ENCODE assay signal across 19 mouse cellular contexts in genomic region chr5:108701341-108702021, GRCm38 (mm10). TPM values are rescaled to one million over a fixed set of nuclear protein-coding genes. Genes with fewer than 3 reads are reported as not detected.
DNase-seq lines count a peak whose midpoint lies in the region; ATAC-seq and TF ChIP-seq lines count a peak whose summit lies in the region.
"Had no signal": no experiment of that assay in that cellular context is flagged by ENCODE, and none has a peak within 500 bp of the region (broad histone marks: within the 10 kb centered on the region; RNA-seq: fewer than 3 reads in every experiment).

No protein-coding gene starts in this region.

- H3K9me3 ChIP-seq in embryonic facial prominence, embryonic 14.5 days (ENCODE audit: control insufficient read depth, low read length) = no peaks in the 10 kb centered on the region
- no peaks in the 10 kb centered on the region for H3K9me3 ChIP-seq in embryonic facial prominence, embryonic 10.5 days
- no peaks in the 10 kb centered on the region for H3K9me3 ChIP-seq in heart, embryonic 13.5 days
- H3K9me3 ChIP-seq in liver, embryonic 13.5 days (replicated peaks) = no peaks in the 10 kb centered on the region
- H3K9me3 ChIP-seq in liver, embryonic 11.5 days (ENCODE audit: control insufficient read depth, low read length) = no peaks in the 10 kb centered on the region
- H3K9me3 ChIP-seq in limb, embryonic 12.5 days = no peaks in the 10 kb centered on the region
- H3K9me3 ChIP-seq: forebrain, embryonic 13.5 days; lung, embryonic 15.5 days; midbrain, embryonic 13.5 days had no signal

- H3K4me2 ChIP-seq in embryonic facial prominence, embryonic 14.5 days (ENCODE audit: low read depth, low read length) = no peak overlapping the region
- H3K4me2 ChIP-seq in heart, embryonic 13.5 days = no peak overlapping the region
- no peak overlapping the region for H3K4me2 ChIP-seq in liver, embryonic 13.5 days
- H3K4me2 ChIP-seq in liver, embryonic 11.5 days = no peak overlapping the region
- 0 out of 2 replicates have a peak overlapping the region, but pooled peaks have one; percentile 42 for H3K4me2 ChIP-seq in limb, embryonic 12.5 days
- H3K4me2 ChIP-seq: forebrain, embryonic 13.5 days; lung, embryonic 15.5 days; midbrain, embryonic 13.5 days had no signal

- peak overlapping the region; percentile 2; the same call in 1 of the 2 replicates for H3K27ac ChIP-seq in embryonic facial prominence, embryonic 14.5 days (replicated peaks; ENCODE audit: low read depth, low read length)
- no peak overlapping the region for H3K27ac ChIP-seq in embryonic facial prominence, embryonic 10.5 days (replicated peaks)
- peak overlapping the region; percentile 77 for H3K27ac ChIP-seq in heart, embryonic 13.5 days (replicated peaks)
- no peak overlapping the region for H3K27ac ChIP-seq in heart, adult 2 months
- peak overlapping the region; percentile 22; the same call in 1 of the 2 replicates for H3K27ac ChIP-seq in liver, embryonic 13.5 days
- H3K27ac ChIP-seq in liver, embryonic 11.5 days (ENCODE audit: low read depth, low read length) = no peak overlapping the region
- peak overlapping the region; percentile 94 for H3K27ac ChIP-seq in limb, embryonic 12.5 days
- H3K27ac ChIP-seq in layer of hippocampus, adult 2 months = no peak overlapping the region
- H3K27ac ChIP-seq: forebrain, embryonic 13.5 days; midbrain, embryonic 13.5 days had no signal

- TF ChIP-seq POLR2A in heart, adult 2 months (IDR thresholded peaks at IDR 0.05; ENCODE audit: insufficient read depth, low read depth, low read length) = no peak

- H3K27me3 ChIP-seq in embryonic facial prominence, embryonic 14.5 days (replicated peaks; ENCODE audit: control insufficient read depth, insufficient read depth, low read length) = no peaks in the 10 kb centered on the region
- no peaks in the 10 kb centered on the region for H3K27me3 ChIP-seq in embryonic facial prominence, embryonic 10.5 days (replicated peaks; ENCODE audit: low read depth, poor library complexity, severe bottlenecking)
- H3K27me3 ChIP-seq in heart, embryonic 13.5 days (replicated peaks) = no peaks in the 10 kb centered on the region
- H3K27me3 ChIP-seq in heart, adult 2 months (ENCODE audit: control insufficient read depth, insufficient read depth, low read length) = no peaks in the 10 kb centered on the region
- no peaks in the 10 kb centered on the region for H3K27me3 ChIP-seq in liver, embryonic 13.5 days
- no peaks in the 10 kb centered on the region for H3K27me3 ChIP-seq in liver, embryonic 11.5 days (replicated peaks; ENCODE audit: control insufficient read depth, insufficient read depth, low read length)
- H3K27me3 ChIP-seq in limb, embryonic 12.5 days = no peaks in the 10 kb centered on the region
- H3K27me3 ChIP-seq: forebrain, embryonic 13.5 days; lung, embryonic 15.5 days; midbrain, embryonic 13.5 days had no signal

- no peak for ATAC-seq in embryonic facial prominence, embryonic 14.5 days (ENCODE audit: low read depth)
- ATAC-seq in heart, embryonic 13.5 days (ENCODE audit: extremely low read depth, insufficient number of reproducible peaks, low FRiP score, low TSS enrichment) = no peak
- no peak for ATAC-seq in liver, embryonic 13.5 days (ENCODE audit: low read depth)
- no peak for ATAC-seq in liver, embryonic 11.5 days (replicated peaks; ENCODE audit: low FRiP score)
- ATAC-seq in limb, embryonic 12.5 days (ENCODE audit: insufficient number of reproducible peaks, insufficient read depth, low FRiP score, low TSS enrichment, low read depth) = no peak
- ATAC-seq: forebrain, embryonic 13.5 days; inflammation-experienced regulatory T-cells, adult 6 months; midbrain, embryonic 13.5 days had no signal

- H3K4me1 ChIP-seq in embryonic facial prominence, embryonic 14.5 days (ENCODE audit: control insufficient read depth, insufficient read depth, low read length) = peaks cover 13% of the 10 kb centered on the region
- H3K4me1 ChIP-seq in embryonic facial prominence, embryonic 10.5 days = peaks cover 70% of the 10 kb centered on the region
- peaks cover 67% of the 10 kb centered on the region for H3K4me1 ChIP-seq in heart, embryonic 13.5 days
- no peaks in the 10 kb centered on the region; the same call in 1 of the 2 replicates for H3K4me1 ChIP-seq in heart, adult 2 months (ENCODE audit: control insufficient read depth, insufficient read depth, low read length)
- H3K4me1 ChIP-seq in liver, embryonic 13.5 days (replicated peaks) = peaks cover 75% of the 10 kb centered on the region
- peaks cover 17% of the 10 kb centered on the region for H3K4me1 ChIP-seq in liver, embryonic 11.5 days (replicated peaks; ENCODE audit: control insufficient read depth, insufficient read depth, low read length)
- peaks cover 71% of the 10 kb centered on the region for H3K4me1 ChIP-seq in limb, embryonic 12.5 days (replicated peaks)

- no peak overlapping the region; the same call in 1 of the 2 replicates for H3K9ac ChIP-seq in embryonic facial prominence, embryonic 14.5 days (ENCODE audit: low read depth, low read length)
- H3K9ac ChIP-seq in heart, embryonic 13.5 days = peak overlapping the region; percentile 37; the same call in 1 of the 2 replicates
- H3K9ac ChIP-seq in heart, adult 2 months (ENCODE audit: low read depth, low read length) = no peak overlapping the region
- 0 out of 2 replicates have a peak overlapping the region, but pooled peaks have one; percentile 15 for H3K9ac ChIP-seq in liver, embryonic 13.5 days
- H3K9ac ChIP-seq in liver, embryonic 11.5 days (ENCODE audit: low read depth, low read length) = no peak overlapping the region
- H3K9ac ChIP-seq in limb, embryonic 12.5 days (replicated peaks) = no peak overlapping the region
- H3K9ac ChIP-seq: forebrain, embryonic 13.5 days; lung, embryonic 15.5 days; midbrain, embryonic 13.5 days had no signal

- 67% methylated on average over 10 of the region's 10 CpGs for WGBS in embryonic facial prominence, embryonic 14.5 days
- 73% methylated on average over 10 of the region's 10 CpGs for WGBS in embryonic facial prominence, embryonic 10.5 days
- WGBS in heart, embryonic 13.5 days = 63% methylated on average over 10 of the region's 10 CpGs
- WGBS in heart, adult 2 months = 79% methylated on average over 10 of the region's 10 CpGs
- 77% methylated on average over 10 of the region's 10 CpGs for WGBS in liver, embryonic 13.5 days (ENCODE audit: insufficient replicate concordance)
- WGBS in liver, embryonic 11.5 days = 83% methylated on average over 10 of the region's 10 CpGs
- 82% methylated on average over 10 of the region's 10 CpGs for WGBS in limb, embryonic 12.5 days

- no peak for TF ChIP-seq CTCF in heart, adult 2 months (IDR thresholded peaks at IDR 0.05)
- no peak for TF ChIP-seq CTCF in layer of hippocampus, adult 2 months (conservative IDR thresholded peaks at IDR 0.05)

- H3K36me3 ChIP-seq in embryonic facial prominence, embryonic 14.5 days (ENCODE audit: control insufficient read depth, insufficient read depth, low read length) = peaks cover 28% of the 10 kb centered on the region
- peaks cover 68% of the 10 kb centered on the region for H3K36me3 ChIP-seq in embryonic facial prominence, embryonic 10.5 days (replicated peaks)
- peaks cover 41% of the 10 kb centered on the region for H3K36me3 ChIP-seq in heart, embryonic 13.5 days
- H3K36me3 ChIP-seq in heart, adult 2 months (ENCODE audit: control insufficient read depth, insufficient read depth, low read length) = no peaks in the 10 kb centered on the region
- peaks cover 27% of the 10 kb centered on the region for H3K36me3 ChIP-seq in liver, embryonic 13.5 days
- peaks cover 5% of the 10 kb centered on the region for H3K36me3 ChIP-seq in liver, embryonic 11.5 days (ENCODE audit: control insufficient read depth, insufficient read depth, low read length)
- H3K36me3 ChIP-seq in limb, embryonic 12.5 days = peaks cover 66% of the 10 kb centered on the region

- DNase-seq in embryonic facial prominence, embryonic 14.5 days (ENCODE audit: low spot score) = no peak
- no peak for DNase-seq in embryonic facial prominence, embryonic 10.5 days (ENCODE audit: low spot score)
- no peak for DNase-seq in heart, adult 2 months
- DNase-seq in liver, embryonic 13.5 days = no peak
- DNase-seq in liver, embryonic 11.5 days (ENCODE audit: low spot score) = no peak
- DNase-seq in layer of hippocampus, adult 2 months (ENCODE audit: low spot score in 2 of 2) = no peak
- DNase-seq: adrenal gland, adult 2 months; cerebellum, adult 2 months; gastrocnemius, postnatal 14 days; kidney, postnatal 36 days; liver; right cerebral cortex, postnatal 25 days; thymus, adult 2 months had no signal

- TF ChIP-seq EP300 in heart, adult 2 months (IDR thresholded peaks at IDR 0.05; ENCODE audit: insufficient read depth, low read depth, low read length) = no peak

- H3K79me2 ChIP-seq in heart, adult 2 months (replicated peaks; ENCODE audit: control insufficient read depth, insufficient read depth, low read length) = no peaks in the 10 kb centered on the region

- H3K4me3 ChIP-seq in embryonic facial prominence, embryonic 14.5 days (ENCODE audit: low read depth, low read length) = no peak overlapping the region
- H3K4me3 ChIP-seq in embryonic facial prominence, embryonic 10.5 days = no peak overlapping the region
- no peak overlapping the region for H3K4me3 ChIP-seq in heart, embryonic 13.5 days
- no peak overlapping the region for H3K4me3 ChIP-seq in heart, adult 2 months
- no peak overlapping the region for H3K4me3 ChIP-seq in liver, embryonic 13.5 days (replicated peaks)
- no peak overlapping the region for H3K4me3 ChIP-seq in liver, embryonic 11.5 days (ENCODE audit: low read depth, low read length)
- no peak overlapping the region for H3K4me3 ChIP-seq in limb, embryonic 12.5 days (replicated peaks)
- no peak overlapping the region for H3K4me3 ChIP-seq in layer of hippocampus, adult 2 months
- H3K4me3 ChIP-seq: forebrain, embryonic 13.5 days; lung, embryonic 15.5 days; midbrain, embryonic 13.5 days had no signal

- intact Hi-C loops in heart, adult 2 months (cut with DNase I) = no loop called here

RNA-seq across cellular contexts. Expression of gene Fgfrl1, which starts 9.3 kb away (rescaled TPM):
- 42.3 and 45.1 TPM in 2 replicates for polyA plus RNA-seq in embryonic facial prominence, embryonic 14.5 days (2014; fragmentation: Nextera tagmentation; extraction: Ambion mirVana)
- 28.9 and 34.0 TPM in 2 replicates for polyA plus RNA-seq in embryonic facial prominence, embryonic 10.5 days (2016; fragmentation: Nextera tagmentation; extraction: Ambion mirVana)
- polyA plus RNA-seq in heart, embryonic 13.5 days (2015; fragmentation: Nextera tagmentation; extraction: Ambion mirVana) = 13.0 and 19.3 TPM in 2 replicates
- total RNA-seq in heart, adult 2 months (2021) = 10 to 100 TPM; 17.6 to 21.6 TPM
- polyA plus RNA-seq in heart, adult 2 months (2012; rRNA removed) = 33.5 and 36.5 TPM in 2 replicates
- 7.5 and 8.8 TPM in 2 replicates for polyA plus RNA-seq in liver, embryonic 13.5 days (2015; fragmentation: Nextera tagmentation; extraction: Ambion mirVana)
- polyA plus RNA-seq in liver, embryonic 11.5 days (2014; fragmentation: Nextera tagmentation; extraction: Ambion mirVana) = 21.3 and 22.1 TPM in 2 replicates
- 55.2 and 61.3 TPM in 2 replicates for polyA plus RNA-seq in limb, embryonic 12.5 days (2016; fragmentation: Nextera tagmentation; extraction: Ambion mirVana)
- 10 to 100 TPM; 21.3 to 22.4 TPM for total RNA-seq in layer of hippocampus, adult 2 months (2021)

RNA-seq across cellular contexts. Expression of gene Slc26a1, which starts 26.1 kb away (rescaled TPM):
- 1.2 and 1.6 TPM in 2 replicates for polyA plus RNA-seq in embryonic facial prominence, embryonic 14.5 days (2014; fragmentation: Nextera tagmentation; extraction: Ambion mirVana)
- polyA plus RNA-seq in embryonic facial prominence, embryonic 10.5 days (2016; fragmentation: Nextera tagmentation; extraction: Ambion mirVana) = 0.55 and 0.92 TPM in 2 replicates
- polyA plus RNA-seq in heart, embryonic 13.5 days (2015; fragmentation: Nextera tagmentation; extraction: Ambion mirVana) = 0.62 and 0.99 TPM in 2 replicates
- not detected for total RNA-seq in heart, adult 2 months (2021)
- 0.06 and 0.12 TPM in 2 replicates for polyA plus RNA-seq in heart, adult 2 months (2012; rRNA removed)
- polyA plus RNA-seq in liver, embryonic 13.5 days (2015; fragmentation: Nextera tagmentation; extraction: Ambion mirVana) = 12.0 and 12.7 TPM in 2 replicates
- 11.6 and 14.4 TPM in 2 replicates for polyA plus RNA-seq in liver, embryonic 11.5 days (2014; fragmentation: Nextera tagmentation; extraction: Ambion mirVana)
- 1.1 and 1.7 TPM in 2 replicates for polyA plus RNA-seq in limb, embryonic 12.5 days (2016; fragmentation: Nextera tagmentation; extraction: Ambion mirVana)
- 1 to 10 TPM; 1.2 TPM for total RNA-seq in layer of hippocampus, adult 2 months (2021)
- total RNA-seq: gastrocnemius, postnatal 14 days had no signal

RNA-seq across cellular contexts. Expression of gene Dgkq, which starts 32.0 kb away (rescaled TPM):
- 9.6 and 9.8 TPM in 2 replicates for polyA plus RNA-seq in embryonic facial prominence, embryonic 14.5 days (2014; fragmentation: Nextera tagmentation; extraction: Ambion mirVana)
- polyA plus RNA-seq in embryonic facial prominence, embryonic 10.5 days (2016; fragmentation: Nextera tagmentation; extraction: Ambion mirVana) = 12.5 and 14.5 TPM in 2 replicates
- polyA plus RNA-seq in heart, embryonic 13.5 days (2015; fragmentation: Nextera tagmentation; extraction: Ambion mirVana) = 5.9 and 6.0 TPM in 2 replicates
- total RNA-seq in heart, adult 2 months (2021) = 1 to 10 TPM; 5.0 to 6.6 TPM
- 9.2 and 15.6 TPM in 2 replicates for polyA plus RNA-seq in heart, adult 2 months (2012; rRNA removed)
- 2.9 and 3.6 TPM in 2 replicates for polyA plus RNA-seq in liver, embryonic 13.5 days (2015; fragmentation: Nextera tagmentation; extraction: Ambion mirVana)
- polyA plus RNA-seq in liver, embryonic 11.5 days (2014; fragmentation: Nextera tagmentation; extraction: Ambion mirVana) = 5.8 and 8.8 TPM in 2 replicates
- polyA plus RNA-seq in limb, embryonic 12.5 days (2016; fragmentation: Nextera tagmentation; extraction: Ambion mirVana) = 17.6 and 17.7 TPM in 2 replicates
- 10 to 100 TPM; 50.2 to 51.5 TPM for total RNA-seq in layer of hippocampus, adult 2 months (2021)

RNA-seq across cellular contexts. Expression of gene Idua, which starts 41.4 kb away (rescaled TPM):
- 13.6 and 14.5 TPM in 2 replicates for polyA plus RNA-seq in embryonic facial prominence, embryonic 14.5 days (2014; fragmentation: Nextera tagmentation; extraction: Ambion mirVana)
- polyA plus RNA-seq in embryonic facial prominence, embryonic 10.5 days (2016; fragmentation: Nextera tagmentation; extraction: Ambion mirVana) = 9.3 and 9.6 TPM in 2 replicates
- 13.5 and 15.4 TPM in 2 replicates for polyA plus RNA-seq in heart, embryonic 13.5 days (2015; fragmentation: Nextera tagmentation; extraction: Ambion mirVana)
- 10 to 100 TPM; 21.7 to 23.2 TPM for total RNA-seq in heart, adult 2 months (2021)
- polyA plus RNA-seq in heart, adult 2 months (2012; rRNA removed) = 30.4 and 33.3 TPM in 2 replicates
- polyA plus RNA-seq in liver, embryonic 13.5 days (2015; fragmentation: Nextera tagmentation; extraction: Ambion mirVana) = 3.4 and 3.8 TPM in 2 replicates
- polyA plus RNA-seq in liver, embryonic 11.5 days (2014; fragmentation: Nextera tagmentation; extraction: Ambion mirVana) = 9.8 and 10.1 TPM in 2 replicates
- polyA plus RNA-seq in limb, embryonic 12.5 days (2016; fragmentation: Nextera tagmentation; extraction: Ambion mirVana) = 13.1 and 13.6 TPM in 2 replicates
- total RNA-seq in layer of hippocampus, adult 2 months (2021) = 10 to 100 TPM; 16.8 to 17.1 TPM

Comparison
In these comparisons a context has a peak if more than half of its experiments do, and no peak if none do; other contexts are left out.
1. H3K27ac ChIP-seq: peak in embryonic facial prominence, embryonic 14.5 days (single experiment), heart, embryonic 13.5 days (single experiment), liver, embryonic 13.5 days (single experiment) and limb, embryonic 12.5 days (single experiment); none in embryonic facial prominence, embryonic 10.5 days (single experiment), heart, adult 2 months (single experiment), liver, embryonic 11.5 days (single experiment) and layer of hippocampus, adult 2 months (single experiment).
2. H3K9ac ChIP-seq: peak in heart, embryonic 13.5 days (single experiment) and liver, embryonic 13.5 days (single experiment); none in embryonic facial prominence, embryonic 14.5 days (single experiment), heart, adult 2 months (single experiment), liver, embryonic 11.5 days (single experiment) and limb, embryonic 12.5 days (single experiment).